Mouse (Mus musculus): Measurements from ENCODE around the gene Tspan1.

Gene Tspan1

GRCm38 (mm10) chr4:116169353-116169672, 1.9 kb upstream of the Tspan1 start:
- in situ Hi-C loops (cut with MboI; ENCODE audit: unreplicated experiment in 2 of 2), result loop anchor here (10.0 to 25.0 kb wide), 4 partner anchors 175 to 495 kb away; partner anchors contain the start of gene Akr1a1 (in 1 of the 2)

- in situ Hi-C loops (cut with MboI; ENCODE audit: unreplicated experiment in 2 of 2), result loop anchor here (10.0 to 25.0 kb wide), 4 partner anchors 176 to 496 kb away; partner anchors contain the start of gene Akr1a1 (in 1 of the 2)
Measured at GRCm38 (mm10) chr4:116168617-116169352, 1.4 kb upstream of the Tspan1 start.

GRCm38 (mm10) chr4:116165708-116166407, 1.5 kb downstream of the Tspan1 start:
- in situ Hi-C loops (cut with MboI; ENCODE audit: unreplicated experiment in 2 of 2), result loop anchor here (10.0 to 25.0 kb wide), 4 partner anchors 179 to 499 kb away; partner anchors contain the start of gene Akr1a1 (in 1 of the 2)

- in situ Hi-C loops (cut with MboI; ENCODE audit: unreplicated experiment in 2 of 2), result loop anchor here (10.0 to 25.0 kb wide), 4 partner anchors 180 to 500 kb away; partner anchors contain the start of gene Akr1a1 (in 1 of the 2)
Measured at GRCm38 (mm10) chr4:116164759-116165554, 2.4 kb downstream of the Tspan1 start.

GRCm38 (mm10) chr4:116162142-116162541, 5.3 kb downstream of the Tspan1 start:
- in situ Hi-C loops (cut with MboI; ENCODE audit: unreplicated experiment in 2 of 2), result loop anchor here (10.0 to 25.0 kb wide), 4 partner anchors 183 to 503 kb away; partner anchors contain the start of gene Akr1a1 (in 1 of the 2)

- in situ Hi-C loops (cut with MboI; ENCODE audit: unreplicated experiment in 2 of 2), result loop anchor here (10.0 to 25.0 kb wide), 4 partner anchors 184 to 504 kb away; partner anchors contain the start of gene Akr1a1 (in 1 of the 2)
Measured at GRCm38 (mm10) chr4:116160769-116161168, 6.6 kb downstream of the Tspan1 start.

- in situ Hi-C loops (cut with MboI; ENCODE audit: unreplicated experiment in 2 of 2), result loop anchor here (10.0 to 25.0 kb wide), 4 partner anchors 185 to 505 kb away; partner anchors contain the start of gene Akr1a1 (in 1 of the 2)
Measured at GRCm38 (mm10) chr4:116159912-116160311, 7.5 kb downstream of the Tspan1 start.

- in situ Hi-C loops (cut with MboI; ENCODE audit: unreplicated experiment in 2 of 2), result loop anchor here (25.0 kb wide), 2 partner anchors 379 to 504 kb away; partner anchors contain the start of gene Akr1a1 (in 1 of the 2)
Measured at GRCm38 (mm10) chr4:116157882-116158281, 9.5 kb downstream of the Tspan1 start.

GRCm38 (mm10) chr4:116152702-116153101, 14.7 kb downstream of the Tspan1 start:
- in situ Hi-C loops (cut with MboI; ENCODE audit: unreplicated experiment in 2 of 2), result loop anchor here (25.0 kb wide), 2 partner anchors 385 to 510 kb away; partner anchors contain the start of gene Akr1a1 (in 1 of the 2)

GRCm38 (mm10) chr4:116151238-116151637, 16.2 kb downstream of the Tspan1 start, which contains the start of gene Lurap1:
Lurap1 (minus strand) TSS chr4:116151338.
- in situ Hi-C loops (cut with MboI; ENCODE audit: unreplicated experiment in 2 of 2), result loop anchor here (25.0 kb wide), 2 partner anchors 386 to 511 kb away; partner anchors contain the start of gene Akr1a1 (in 1 of the 2)

- in situ Hi-C loops (cut with MboI; ENCODE audit: unreplicated experiment in 2 of 2), result loop anchor here (25.0 kb wide), 2 partner anchors 386 to 511 kb away; partner anchors contain the start of gene Akr1a1 (in 1 of the 2)
Measured at GRCm38 (mm10) chr4:116150862-116151221, 16.6 kb downstream of the Tspan1 start.

GRCm38 (mm10) chr4:116150156-116150861, 17.1 kb downstream of the Tspan1 start:
- in situ Hi-C loops (cut with MboI; ENCODE audit: unreplicated experiment in 2 of 2), result loop anchor here (25.0 kb wide), 2 partner anchors 387 to 512 kb away; partner anchors contain the start of gene Akr1a1 (in 1 of the 2)

- in situ Hi-C loops (cut with MboI; ENCODE audit: unreplicated experiment in 2 of 2), result loop anchor here (10.0 to 25.0 kb wide), 6 partner anchors 388 to 988 kb away; partner anchors contain the start of genes Hectd3 (in 2 of the 2), Plk3 (in 2 of the 2), Urod (in 2 of the 2) and Akr1a1 (in 1 of the 2)
Measured at GRCm38 (mm10) chr4:116149812-116150155, 17.6 kb downstream of the Tspan1 start.

- in situ Hi-C loops (cut with MboI; ENCODE audit: unreplicated experiment in 2 of 2), result loop anchor here (10.0 to 25.0 kb wide), 4 partner anchors 843 to 993 kb away; partner anchors contain the start of genes Hectd3 (in 2 of the 2), Plk3 (in 2 of the 2), Urod (in 2 of the 2) and Btbd19 (in 1 of the 2)
Measured at GRCm38 (mm10) chr4:116143891-116144717, 23.3 kb downstream of the Tspan1 start.

- in situ Hi-C loops (cut with MboI; ENCODE audit: unreplicated experiment in 2 of 2), result loop anchor here (10.0 to 25.0 kb wide), 4 partner anchors 844 to 994 kb away; partner anchors contain the start of genes Hectd3 (in 2 of the 2), Plk3 (in 2 of the 2), Urod (in 2 of the 2) and Btbd19 (in 1 of the 2)
Measured at GRCm38 (mm10) chr4:116143317-116143811, 24.0 kb downstream of the Tspan1 start.

GRCm38 (mm10) chr4:116142269-116142668, 25.1 kb downstream of the Tspan1 start:
- in situ Hi-C loops (cut with MboI; ENCODE audit: unreplicated experiment in 2 of 2), result loop anchor here (10.0 to 25.0 kb wide), 4 partner anchors 845 to 995 kb away; partner anchors contain the start of genes Hectd3 (in 2 of the 2), Plk3 (in 2 of the 2), Urod (in 2 of the 2) and Btbd19 (in 1 of the 2)

GRCm38 (mm10) chr4:116141736-116142135, 25.7 kb downstream of the Tspan1 start:
- in situ Hi-C loops (cut with MboI; ENCODE audit: unreplicated experiment in 2 of 2), result loop anchor here (10.0 to 25.0 kb wide), 4 partner anchors 846 to 996 kb away; partner anchors contain the start of genes Hectd3 (in 2 of the 2), Plk3 (in 2 of the 2), Urod (in 2 of the 2) and Btbd19 (in 1 of the 2)

Measured in v-Abl transformed pro-B cells (cell line).